Mouse (Mus musculus): ENCODE results near the gene Asic1. TPM values are rescaled to one million over a fixed set of nuclear protein-coding genes. Genes with fewer than 3 reads are reported as not detected.
"Not testable (repeated sequence)": the region's sequence is repeated elsewhere in the genome, so short reads cannot be mapped to it uniquely, and the experiment has no call there.

Asic1 gene
- total RNA-seq, 2 experiments from 2014 or later = 29.6 to 36.9 TPM

DNA sequence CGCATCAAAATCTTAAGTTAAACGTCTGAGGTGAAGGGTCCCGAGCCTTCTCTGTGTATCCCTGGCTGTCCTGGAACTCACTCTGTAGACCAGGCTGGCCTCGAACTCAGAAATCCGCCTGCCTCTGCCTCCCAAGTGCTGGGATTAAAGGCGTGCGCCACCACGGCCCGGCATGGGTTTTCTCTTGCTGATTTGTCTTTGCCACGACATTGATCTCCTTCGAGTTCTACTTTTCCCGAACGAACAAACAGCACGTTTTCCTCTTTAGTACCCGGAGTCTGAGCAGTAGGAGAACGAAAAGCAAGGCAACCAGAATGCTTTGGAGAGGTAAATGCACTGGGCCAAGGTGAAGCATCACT is 31.5 kb downstream of the Asic1 start:
- not testable (repeated sequence) for DNase-seq (ENCODE audit: low spot score in 2 of 2)

DNA sequence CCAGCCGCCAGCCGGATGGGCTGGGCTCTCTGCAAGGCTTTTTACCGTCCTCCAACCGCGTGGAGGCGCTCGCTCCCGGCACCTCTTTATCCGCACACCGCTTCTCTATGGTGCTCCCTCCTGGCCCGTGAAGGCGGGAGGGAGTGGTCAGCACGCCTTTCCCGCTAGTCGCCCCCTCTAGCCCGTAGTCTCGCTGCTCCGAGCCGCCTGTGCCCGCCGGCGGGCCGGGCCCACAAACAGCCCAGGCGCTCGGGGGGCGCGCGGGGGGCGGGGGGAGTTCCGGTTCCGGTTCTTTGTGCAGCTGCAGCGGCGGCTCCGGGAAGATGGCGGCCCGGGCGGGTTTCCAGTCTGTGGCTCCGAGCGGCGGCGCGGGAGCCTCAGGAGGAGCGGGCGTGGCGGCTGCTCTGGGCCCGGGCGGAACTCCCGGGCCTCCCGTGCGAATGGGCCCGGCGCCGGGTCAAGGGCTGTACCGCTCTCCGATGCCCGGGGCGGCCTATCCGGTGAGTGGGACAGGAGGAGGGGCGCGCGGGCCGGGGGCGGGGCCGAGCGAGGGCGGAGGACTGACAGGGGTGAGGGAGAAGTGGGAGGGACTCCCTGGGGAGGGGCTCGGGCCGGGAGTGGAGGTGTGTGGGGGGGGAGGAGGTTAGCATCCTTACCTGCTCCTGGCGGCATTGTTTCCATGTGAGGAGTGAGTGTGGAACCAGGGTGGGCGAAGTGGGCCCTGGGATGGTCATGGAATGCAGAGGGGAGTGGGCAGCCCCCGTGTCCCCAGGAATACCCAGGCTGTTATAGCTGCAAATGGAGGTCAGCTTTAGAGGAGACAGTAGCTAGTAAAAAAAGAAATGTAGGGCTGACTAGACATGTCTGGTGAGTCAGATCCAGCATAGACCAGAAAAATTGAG is 32.1 kb downstream of the Asic1 start, which contains the start of gene Smarcd1:
Smarcd1 (plus strand) TSS at position 131 of the 902 bp plus-strand sequence.
- DNase-seq (ENCODE audit: low spot score in 2 of 2) = peak; percentile 93 to 97

DNA sequence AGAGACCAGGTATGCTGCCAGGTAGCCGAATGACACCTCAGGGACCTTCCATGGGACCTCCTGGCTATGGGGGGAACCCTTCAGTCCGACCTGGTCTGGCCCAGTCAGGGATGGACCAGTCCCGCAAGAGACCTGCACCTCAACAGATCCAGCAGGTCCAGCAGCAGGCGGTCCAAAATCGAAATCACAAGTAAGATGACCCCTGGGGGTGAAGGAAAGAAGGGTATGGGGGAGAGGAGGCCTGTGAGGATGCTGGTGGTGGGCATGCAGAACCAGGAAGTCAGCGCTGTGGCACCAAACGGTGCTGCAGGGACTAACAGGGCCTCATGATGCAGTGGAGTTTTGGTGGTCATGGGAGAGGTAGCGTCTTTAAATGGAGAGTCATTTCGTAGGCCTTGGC is 32.9 kb downstream of the Asic1 start:
- DNase-seq (ENCODE audit: low spot score in 2 of 2) = no peak

DNA sequence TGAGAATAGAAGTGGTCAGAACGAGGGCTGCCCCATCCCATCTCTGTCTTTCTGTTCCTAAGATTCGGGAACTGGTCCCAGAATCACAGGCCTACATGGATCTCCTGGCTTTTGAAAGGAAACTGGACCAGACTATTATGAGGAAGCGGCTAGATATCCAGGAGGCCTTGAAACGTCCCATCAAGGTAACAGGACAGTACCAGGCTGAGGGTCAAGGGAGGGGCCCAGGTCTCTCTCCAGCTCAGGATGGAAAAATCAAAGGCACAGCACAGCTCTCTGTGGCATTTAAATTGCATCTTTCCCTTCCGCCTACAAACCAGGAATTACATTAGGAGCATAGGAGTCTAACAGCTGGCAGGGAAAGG is 33.5 kb downstream of the Asic1 start:
- no peak for DNase-seq (ENCODE audit: low spot score in 2 of 2)

DNA sequence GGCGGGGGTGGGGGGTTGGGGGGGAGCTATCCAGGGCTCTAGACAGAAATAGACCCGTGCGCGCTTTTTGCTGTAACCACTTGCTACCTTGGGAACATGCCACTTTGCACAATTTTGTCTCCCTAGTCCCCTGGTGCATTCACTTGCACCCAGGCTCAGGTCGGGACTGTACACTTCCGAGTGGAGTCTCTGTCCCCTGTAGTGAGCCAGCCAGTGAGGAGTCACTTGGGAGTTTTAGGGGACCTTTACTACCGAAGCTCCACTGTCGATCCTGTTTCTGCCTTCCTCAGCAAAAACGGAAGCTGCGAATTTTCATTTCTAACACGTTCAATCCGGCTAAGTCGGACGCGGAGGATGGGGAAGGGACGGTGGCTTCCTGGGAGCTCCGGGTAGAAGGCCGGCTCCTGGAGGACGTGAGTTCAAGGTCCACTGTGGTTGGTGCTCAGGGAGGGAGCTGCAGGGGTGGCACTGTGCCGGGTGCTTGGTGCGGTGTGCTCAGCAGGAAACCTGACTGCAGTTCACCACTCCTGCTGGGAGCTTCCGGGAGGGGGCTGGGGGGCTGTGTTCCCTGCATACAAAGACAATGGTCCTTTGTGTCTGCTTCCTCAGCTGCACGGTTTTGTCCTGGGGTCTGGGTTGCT is 34.0 kb downstream of the Asic1 start:
- DNase-seq (ENCODE audit: low spot score in 2 of 2) = peak in 1 of 2 experiments; percentile 52

DNA sequence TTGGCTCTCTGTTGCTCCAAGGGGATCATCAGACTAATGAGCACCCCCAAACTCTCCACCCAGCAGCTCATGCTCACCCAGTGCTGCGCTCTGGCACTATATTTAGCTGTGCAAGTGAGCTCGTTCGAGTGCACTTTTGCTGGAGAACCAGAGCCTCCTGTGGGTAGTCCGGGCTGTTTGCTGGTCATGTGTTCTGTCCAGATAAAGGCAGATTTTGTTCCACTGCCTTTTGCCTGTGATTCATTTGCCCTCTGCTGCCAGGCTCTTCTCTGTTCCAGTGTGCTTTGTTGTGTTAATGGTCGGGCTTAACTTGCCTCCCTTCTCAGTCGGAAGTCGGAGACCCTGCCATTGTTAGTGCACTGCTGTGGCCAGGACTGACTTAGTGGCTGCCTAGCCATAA is 34.7 kb downstream of the Asic1 start:
- peak in 1 of 2 experiments; percentile 53 for DNase-seq (ENCODE audit: low spot score in 2 of 2)

DNA sequence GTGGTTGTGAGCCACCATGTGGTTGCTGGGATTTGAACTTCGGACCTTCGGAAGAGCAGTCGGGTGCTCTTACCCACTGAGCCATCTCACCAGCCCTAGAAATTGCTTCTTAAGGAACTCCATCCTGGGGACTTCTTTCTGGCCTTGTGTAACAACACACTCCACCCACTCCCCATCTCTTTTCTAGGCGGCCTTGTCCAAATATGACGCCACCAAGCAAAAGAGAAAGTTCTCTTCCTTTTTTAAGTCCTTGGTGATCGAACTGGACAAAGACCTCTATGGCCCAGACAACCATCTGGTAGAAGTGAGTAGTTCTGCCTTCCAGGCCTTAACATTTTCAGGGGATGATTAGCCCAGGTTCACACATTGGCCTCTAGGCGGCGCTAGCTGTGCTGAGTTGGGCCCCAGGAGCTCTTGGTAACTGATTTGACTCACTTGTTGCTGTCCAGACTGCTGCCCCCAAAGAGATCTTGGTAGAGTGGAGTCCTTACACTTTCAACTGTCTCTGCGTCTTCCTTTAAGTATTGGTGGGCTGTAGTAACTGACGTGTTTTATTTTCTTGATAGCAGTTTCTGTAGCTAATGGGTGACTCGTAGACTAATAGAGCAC is 35.4 kb downstream of the Asic1 start, which contains the start of gene Gm17349:
Gm17349 (minus strand) TSS at position 51 of the 609 bp plus-strand sequence.
- DNase-seq (ENCODE audit: low spot score in 2 of 2) = peak in 1 of 2 experiments; percentile 78

DNA sequence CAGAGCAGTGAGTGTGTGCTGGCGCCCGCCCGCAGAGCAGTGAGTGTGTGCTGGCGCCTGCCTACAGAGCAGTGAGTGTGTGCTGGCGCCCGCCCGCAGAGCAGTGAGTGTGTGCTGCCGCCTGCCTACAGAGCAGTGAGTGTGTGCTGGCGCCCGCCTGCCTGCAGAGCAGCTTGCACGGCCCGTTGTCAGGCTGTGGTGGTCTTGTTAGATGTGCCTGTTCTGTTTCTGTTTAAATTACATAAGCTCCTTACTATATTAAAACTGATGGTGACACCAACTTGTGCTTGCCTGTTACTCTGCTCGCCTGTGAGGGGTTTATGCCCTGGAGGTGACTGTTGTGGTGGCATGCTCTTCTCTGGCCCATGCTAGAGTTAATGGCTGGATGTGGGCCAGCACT is 38.0 kb downstream of the Asic1 start:
- peak in 1 of 2 experiments; percentile 63 for DNase-seq (ENCODE audit: low spot score in 2 of 2)

DNA sequence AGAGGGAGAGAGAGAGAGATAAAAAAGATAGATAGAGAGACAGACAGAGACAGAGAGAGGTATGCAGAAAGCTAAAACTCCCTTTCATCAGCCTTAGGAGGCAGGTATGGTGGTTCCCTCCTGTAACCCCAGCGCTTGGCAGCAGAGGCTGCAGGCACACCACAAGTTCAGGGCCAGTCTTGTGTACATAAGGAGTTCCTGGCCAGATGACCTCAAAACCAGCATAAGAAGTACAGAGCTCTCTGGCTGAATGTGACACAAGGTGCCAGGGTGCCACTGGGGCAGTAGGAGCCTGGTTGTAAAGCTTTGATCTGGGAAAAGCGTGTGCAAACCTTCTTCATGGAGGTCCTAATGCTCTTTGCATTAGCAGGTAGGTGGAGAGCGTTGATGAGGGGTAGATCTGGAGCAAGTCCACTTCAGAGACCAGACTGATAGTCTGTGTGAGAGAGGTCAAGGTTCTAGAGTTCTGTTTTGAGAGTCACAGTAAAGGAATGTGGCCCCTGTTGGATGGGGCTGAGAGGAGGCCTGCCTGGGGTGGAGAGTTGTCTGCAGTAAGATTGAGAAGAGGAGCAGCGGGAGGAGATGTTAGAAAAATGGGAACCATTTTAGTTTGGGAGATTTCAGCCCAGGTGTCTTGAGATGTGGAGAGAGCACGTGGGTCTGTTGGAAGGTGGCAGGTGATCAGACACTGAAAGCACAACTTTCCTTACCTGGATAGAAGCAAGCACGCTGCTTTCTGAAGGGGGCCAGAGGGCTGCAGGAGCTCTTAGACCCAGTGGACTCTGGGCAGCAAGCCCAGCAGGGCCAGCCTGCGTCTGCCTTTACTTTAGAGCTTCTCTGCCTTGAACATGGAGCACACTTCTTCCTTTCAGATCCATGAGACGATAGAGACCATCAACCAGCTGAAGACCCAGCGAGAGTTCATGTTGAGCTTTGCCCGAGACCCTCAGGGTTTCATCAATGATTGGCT is 40.3 kb downstream of the Asic1 start:
- DNase-seq (ENCODE audit: low spot score in 2 of 2) = no peak

DNA sequence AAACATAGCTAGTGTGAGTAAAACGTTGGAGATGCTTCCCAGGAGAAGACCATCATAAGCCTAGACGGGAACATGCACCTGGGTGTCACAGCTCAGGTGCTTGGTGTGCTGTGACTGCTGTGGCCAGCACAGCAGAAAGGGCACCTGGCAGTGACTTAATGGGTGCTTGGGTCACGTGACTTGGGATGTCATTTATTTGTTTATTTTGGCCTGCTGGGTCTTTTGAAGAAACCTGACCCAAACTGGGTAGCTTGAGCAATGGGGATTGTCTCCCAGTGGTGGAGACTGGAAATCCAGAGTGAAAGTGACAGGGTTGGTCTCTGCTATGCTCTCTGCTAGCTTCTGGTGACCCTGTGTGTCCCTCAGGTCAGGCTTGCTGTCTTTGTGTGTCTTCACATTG is 41.3 kb downstream of the Asic1 start:
- no peak for DNase-seq (ENCODE audit: low spot score in 2 of 2)

DNA sequence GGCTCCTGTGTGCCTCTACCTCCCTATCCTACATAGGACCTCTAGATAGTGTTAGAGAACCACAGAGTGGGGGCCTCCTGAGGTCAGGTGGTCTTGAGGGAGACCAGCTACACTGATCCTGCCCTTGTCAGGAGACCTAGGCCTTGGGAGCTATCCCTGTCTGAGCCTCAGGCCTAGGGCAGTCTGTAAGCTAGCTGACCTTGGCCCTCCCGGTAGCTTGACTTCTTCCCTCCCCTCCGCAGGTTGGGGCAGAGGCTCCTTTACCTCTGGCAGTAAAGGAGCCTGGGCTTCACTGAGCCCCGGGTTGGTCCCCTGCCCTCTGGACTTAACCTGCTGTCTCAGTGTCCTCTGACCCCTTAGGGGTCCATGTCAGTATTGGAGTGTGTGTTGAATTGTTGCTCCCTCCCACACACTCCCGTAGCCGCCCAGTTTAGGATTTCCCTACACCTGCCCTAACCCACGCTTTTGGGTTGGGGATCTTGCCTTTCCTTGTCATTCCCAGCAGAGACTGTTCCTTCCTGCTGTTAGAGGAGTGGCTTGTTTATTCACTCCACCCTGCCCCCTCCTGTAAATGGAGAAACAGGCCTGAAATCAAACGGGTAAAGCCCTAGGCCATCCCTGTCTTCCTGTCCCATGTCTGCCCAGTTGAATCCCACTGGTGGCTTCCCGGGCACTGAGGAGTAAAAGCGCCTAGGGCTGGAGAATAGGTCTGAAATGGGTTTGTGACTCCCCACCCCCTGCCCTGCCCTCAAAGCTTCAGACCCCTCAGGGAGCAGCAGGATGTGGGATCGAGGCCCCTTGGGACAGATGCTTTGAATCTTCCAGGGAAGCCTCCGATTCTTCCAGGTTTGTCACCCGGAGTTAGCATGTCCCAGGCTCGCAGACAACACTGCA is 42.7 kb downstream of the Asic1 start:
- no peak for DNase-seq (ENCODE audit: low spot score in 2 of 2)

DNA sequence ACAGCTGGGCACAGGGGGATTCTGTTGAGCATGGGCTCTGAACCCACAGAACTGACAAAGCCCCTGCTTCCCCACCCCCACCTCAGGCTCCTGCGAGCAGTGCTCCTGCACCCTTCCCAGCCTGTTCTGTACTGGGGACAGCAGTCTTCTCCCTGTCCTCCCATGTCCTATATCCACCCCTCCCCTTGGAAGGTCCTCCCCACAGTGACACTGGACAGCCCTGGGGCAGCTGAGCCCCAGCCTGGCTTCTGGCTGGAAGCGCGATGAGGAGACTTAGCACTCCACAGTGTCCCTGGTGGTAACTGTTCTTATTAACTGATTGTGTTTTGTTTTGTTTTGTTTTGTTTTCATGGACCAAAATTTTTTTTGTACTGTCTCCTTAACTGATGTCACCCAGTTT is 43.4 kb downstream of the Asic1 start:
- DNase-seq (ENCODE audit: low spot score in 2 of 2) = no peak

DNA sequence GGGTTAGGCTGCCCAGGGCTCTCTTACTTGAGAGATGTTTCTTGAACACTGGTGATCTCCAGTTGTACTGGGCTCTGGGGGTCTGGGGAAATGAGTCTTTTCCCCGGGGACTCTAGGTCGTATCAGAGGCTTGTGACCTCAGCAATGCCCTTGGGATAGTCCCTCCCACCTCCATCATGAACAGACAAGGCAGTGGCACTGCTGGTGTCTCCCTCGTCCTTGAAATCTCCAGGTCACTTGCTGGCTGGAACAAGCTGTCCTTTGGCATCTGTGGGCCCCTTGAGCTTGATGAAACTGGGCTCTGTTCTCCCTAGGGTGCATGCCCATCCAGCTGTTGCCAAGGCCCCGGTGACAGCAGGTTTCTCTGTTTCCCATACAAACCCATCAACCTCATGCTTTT is 44.0 kb downstream of the Asic1 start:
- no peak for DNase-seq (ENCODE audit: low spot score in 2 of 2)

DNA sequence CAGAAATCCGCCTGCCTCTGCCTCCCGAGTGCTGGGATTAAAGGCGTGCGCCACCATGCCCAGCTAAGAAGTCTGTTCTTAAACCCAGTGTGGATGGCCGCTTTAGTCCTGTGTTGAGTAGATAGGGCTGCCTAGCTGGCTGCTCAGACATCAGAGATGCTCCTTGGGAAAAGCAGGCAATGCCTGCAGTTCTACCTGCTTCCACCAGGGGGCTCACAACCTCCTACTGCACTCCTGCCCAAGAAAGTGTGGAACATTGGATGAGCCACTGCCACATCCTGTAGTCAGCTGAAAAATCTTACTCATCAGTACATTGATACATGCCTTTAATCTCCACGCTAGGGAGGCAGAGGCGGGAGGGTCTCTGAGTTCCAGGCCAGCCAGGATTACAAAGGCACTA is 44.7 kb downstream of the Asic1 start:
- DNase-seq (ENCODE audit: low spot score in 2 of 2) = peak; percentile 80 to 94

DNA sequence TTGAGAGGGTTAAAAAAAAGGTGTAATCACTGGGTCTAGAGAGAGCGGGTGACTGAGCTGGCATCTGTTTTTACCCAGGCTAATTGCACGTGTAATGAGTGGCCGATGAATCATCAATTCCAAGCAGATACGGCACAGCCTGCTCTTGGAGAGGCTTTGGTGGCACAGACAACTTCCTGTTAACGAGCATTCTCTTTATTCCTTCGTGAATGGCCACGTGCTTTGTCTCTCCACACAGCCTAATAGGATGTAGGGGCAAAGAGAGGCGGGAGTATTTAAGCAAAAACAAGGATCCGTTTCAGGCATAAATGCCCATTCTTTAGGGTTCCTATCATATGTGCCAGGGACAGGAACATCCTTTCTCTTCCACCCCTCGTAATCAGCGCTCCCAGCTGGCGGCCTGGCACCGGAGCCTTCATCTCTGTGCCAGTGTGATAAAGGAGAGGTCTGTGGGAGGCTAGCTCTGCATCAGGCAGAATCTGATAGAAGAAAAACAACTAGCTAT is 45.2 kb downstream of the Asic1 start:
- DNase-seq (ENCODE audit: low spot score in 2 of 2) = peak; percentile 86 to 91

DNA sequence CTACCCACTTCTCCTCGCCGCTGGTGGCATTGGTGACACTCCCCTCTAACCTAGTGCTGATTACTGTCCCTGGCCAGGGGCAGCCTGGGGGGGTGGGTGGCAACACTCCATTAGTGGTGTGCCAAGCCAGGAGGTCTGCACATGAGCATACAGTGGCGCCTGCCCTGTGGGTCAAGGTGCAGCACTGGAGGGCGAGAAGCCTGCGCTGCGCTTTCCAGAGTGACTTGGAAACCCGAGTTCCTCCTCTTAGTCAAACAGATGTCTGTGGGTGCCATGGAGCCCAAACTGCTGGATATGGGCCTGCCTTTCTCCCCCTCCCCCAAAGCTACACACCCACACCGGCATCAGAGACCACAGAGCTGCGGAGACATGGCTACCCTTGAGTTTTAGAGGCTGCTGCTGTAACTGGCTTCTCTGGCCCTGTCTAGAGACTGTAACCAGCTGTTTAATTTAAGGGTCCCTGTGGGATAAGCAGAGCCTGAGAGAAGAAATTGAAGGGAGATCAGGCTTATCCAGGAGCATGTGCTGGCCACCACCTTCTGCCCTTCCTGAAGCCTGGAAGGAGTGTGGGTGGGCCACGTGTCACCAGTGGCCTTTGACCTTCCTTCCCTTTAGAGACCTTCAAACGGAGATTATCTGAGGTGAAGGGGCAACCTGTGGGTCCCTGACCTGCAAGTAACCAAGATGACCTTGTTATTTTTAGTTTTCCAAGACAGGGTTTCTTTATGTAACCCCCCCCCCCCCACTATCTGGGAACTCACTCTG is 46.0 kb downstream of the Asic1 start:
- DNase-seq (ENCODE audit: low spot score in 2 of 2) = peak in 1 of 2 experiments; percentile 62

DNA sequence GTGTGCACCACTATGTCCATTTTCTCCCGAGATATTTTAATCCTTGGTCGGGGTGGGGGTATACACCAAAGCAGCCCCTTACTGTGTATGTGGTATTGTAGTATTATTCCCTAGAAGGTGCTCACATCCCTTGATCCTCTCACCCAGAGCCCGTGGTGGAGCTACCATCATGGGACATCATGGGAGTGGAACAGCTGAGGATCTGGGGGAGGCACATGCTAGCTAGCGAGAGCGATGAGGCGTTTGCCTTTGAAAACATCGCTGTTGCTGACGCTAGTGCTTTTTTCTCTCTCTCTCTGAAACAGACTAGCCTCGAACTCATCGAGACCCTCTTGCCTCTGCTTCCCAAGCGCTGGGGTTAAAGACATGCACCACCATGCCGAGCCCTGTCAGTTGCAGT is 46.6 kb downstream of the Asic1 start:
- peak in 1 of 2 experiments; percentile 75 for DNase-seq (ENCODE audit: low spot score in 2 of 2)

DNA sequence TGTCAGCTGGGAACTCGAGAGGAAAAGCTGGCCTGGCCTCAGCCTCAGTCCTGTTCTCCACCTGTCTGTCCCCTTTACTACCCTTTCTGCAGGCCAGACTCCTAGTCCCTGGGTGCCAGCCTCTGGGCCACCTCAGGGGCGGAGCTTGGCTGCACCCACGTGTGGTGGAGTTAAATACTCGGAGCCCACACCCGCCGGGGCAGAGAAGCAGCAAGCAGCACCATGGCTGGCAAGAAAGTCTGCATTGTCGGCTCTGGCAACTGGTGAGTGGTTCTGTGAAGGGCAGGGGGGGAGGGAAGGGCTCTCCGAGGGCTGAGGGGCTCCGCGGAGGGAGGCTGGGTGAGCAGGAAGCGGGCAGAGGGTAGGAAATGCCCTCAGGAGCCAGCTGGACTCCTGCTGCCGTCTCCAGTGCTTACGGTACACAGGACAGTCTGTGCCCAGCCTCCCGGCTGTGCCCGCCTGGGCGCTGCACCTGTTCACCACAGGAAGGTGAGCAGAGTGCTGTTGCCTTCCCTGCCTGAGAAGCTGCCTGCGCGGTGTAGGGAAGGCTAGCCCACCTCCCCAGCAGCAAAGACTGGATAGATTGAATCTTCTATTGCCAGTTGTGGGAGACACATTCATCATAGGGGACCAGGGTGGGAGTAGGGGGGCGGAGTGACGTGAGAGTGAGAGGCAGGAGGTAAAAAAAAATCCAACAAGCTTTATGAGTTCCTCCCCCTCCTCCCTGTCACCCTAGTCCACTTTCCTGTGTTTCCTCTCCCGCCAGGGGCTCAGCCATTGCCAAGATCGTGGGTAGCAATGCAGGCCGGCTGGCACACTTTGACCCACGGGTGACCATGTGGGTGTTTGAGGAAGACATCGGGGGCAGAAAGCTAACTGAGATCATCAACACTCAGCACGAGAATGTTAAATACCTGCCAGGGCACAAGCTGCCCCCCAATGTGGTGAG is 47.5 kb downstream of the Asic1 start, which contains the start of gene Gpd1:
Gpd1 (plus strand) TSS at position 130 of the 949 bp plus-strand sequence.
- DNase-seq (ENCODE audit: low spot score in 2 of 2) = peak in 1 of 2 experiments; percentile 84
